Mouse (Mus musculus): ENCODE data around the gene Zbtb20.
A peak's percentile ranks its signal among the peaks of the same experiment; 100 is the strongest.

The Zbtb20 gene

GRCm38 (mm10) chr16:43647641-43648040 lies 772.0 kb downstream of the Zbtb20 start:
- DNase-seq (ENCODE audit: low spot score in 2 of 2): no peak

DNA sequence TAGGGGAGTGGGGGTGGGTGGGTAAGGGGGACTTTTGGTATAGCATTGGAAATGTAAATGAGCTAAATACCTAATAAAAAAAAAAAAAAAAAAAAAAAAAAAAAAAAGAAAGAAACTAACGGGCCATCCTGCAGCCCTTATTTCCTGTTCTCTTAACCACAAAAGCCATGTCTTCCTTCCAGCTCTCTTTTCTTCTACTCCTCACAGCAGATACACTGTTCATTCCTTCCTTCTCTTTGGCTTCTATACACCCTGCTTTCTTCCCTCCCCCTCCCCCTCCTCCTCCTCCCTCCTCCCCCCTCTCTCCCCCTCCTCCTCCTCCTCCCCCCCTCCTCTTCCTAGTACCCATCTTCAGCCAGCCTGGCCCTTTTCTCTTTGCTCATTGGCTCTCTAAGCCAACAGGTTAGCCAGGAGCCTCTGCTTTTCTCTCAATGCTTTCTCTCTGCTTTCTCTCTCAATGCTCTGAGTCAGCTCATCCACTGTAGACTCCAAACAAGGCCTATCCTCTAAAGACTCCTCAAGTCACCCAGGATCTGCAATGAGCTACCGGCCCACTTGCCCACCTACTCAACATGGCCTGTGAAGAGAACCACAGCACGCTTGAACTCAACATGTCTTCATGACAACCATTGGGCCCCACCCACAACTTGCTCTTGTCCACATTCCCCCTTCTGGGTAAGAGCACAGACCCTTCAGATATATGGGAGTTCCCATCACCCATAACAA lies 774.8 kb downstream of the Zbtb20 start:
- DNase-seq (ENCODE audit: low spot score in 2 of 2): no peak

GRCm38 (mm10) chr16:43653288-43653687 lies 777.6 kb downstream of the Zbtb20 start:
- no peak for DNase-seq (ENCODE audit: low spot score in 2 of 2)

DNA sequence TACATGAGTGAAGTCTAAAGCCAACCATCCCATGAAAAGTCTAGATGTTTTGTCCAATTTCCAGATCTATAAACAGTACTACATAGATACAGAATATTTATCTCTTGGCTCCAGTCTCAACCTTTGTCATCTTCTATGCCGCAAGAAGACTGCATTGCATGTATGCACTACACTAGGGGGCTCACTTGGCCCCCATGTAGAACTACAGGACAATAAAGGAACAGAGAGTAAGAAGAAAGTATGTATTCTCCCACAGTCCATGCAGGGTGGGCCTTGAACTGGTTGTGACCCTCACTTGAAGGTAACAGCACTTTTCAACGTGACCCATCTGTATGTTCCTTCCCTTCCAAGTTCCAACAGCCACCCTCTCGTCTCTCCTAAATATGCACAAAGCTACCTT lies 778.6 kb downstream of the Zbtb20 start:
- DNase-seq (ENCODE audit: low spot score in 2 of 2): no peak

DNA sequence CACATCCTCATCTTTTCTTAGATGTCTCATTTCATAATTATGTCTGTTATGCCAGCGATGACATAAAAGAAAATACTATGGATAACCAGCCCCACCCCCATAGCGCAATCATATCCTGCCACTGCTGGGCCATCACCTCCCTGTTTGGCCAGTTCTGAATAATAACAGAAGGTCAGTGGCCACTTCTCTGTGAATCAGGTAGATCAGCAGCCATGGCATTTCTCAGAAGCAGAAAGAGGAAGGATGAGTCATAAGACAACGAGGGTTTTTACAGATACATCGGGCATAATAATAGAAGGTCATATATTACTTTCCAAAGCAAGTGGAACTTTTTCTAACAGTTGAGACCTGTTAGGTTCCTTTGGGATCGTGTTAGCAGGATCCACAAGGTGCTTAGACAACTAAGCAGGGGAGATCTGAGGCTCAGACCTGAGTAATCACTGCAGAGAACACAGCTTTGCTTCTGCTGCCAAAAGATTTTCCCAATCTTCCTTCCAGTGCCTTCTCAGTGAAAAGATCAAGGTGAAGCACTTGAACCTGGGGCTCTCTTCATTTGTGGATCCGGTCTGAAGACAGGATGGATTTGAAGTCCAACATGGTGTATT lies 779.6 kb downstream of the Zbtb20 start:
- no peak for DNase-seq (ENCODE audit: low spot score in 2 of 2)

DNA sequence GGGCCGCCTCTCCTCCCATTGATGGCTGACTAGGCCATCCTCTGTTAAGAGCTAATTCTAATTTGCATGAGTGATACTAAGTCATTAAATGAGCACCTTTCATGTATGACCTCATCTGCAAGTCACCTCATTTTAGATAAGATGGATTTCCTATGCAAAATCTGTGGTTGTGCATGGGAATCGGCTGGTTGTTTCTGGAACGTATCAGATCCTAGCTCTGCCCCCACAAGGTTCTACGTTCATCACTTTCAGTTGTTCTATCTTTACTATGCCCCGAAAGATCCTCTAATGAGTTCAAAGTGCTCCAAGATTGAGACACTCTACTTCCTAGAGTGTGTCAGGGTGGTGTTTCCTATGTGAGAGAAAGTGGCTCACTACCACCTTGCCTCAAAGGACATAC lies 785.9 kb downstream of the Zbtb20 start:
- DNase-seq (ENCODE audit: low spot score in 2 of 2): no peak

DNA sequence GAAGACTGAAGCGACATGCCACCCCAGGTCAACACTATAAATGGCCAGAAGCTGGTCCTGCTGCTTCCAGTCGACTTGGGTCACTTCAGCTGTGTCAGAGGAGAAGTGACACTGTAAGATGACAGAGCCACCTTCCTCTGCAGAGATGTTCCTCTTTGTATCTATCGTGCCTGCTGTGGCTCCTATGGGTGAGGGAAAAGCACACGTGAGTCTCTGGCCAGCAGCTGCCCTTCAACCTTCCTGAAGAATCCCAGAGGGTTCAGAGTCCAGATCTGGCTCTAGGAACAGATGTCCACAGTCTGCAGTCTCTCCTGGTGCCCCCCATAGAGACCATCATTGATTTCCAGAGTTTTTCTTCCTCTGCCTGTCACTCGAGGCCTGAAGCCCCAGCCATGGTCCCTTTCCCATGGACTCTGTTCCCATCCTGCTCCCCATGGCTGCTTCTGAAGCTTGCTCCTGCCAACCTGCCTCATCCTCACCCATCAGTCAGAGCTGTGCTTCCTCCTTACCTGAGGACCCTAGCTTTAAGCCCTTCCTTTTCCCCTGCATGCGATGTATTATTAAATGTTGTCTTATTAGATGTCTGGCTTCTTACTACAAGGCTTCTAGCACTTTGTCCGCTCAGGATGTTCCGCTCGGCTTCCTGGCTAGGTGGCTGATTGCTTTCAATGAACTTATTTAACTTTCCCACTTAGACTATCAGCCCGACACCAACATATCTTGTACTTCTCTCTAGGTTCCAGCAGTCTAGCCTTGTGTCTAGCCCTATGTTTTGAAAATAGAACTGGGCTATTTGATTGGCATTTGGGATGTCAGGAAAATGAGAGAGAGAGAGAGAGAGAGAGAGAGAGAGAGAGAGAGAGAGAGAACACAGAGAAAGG lies 786.7 kb downstream of the Zbtb20 start:
- DNase-seq (ENCODE audit: low spot score in 2 of 2): no peak

- no peak for DNase-seq (ENCODE audit: low spot score in 2 of 2)
These were observed 788.4 kb downstream of the Zbtb20 start, which contains the start of gene Tigit for GRCm38 (mm10) chr16:43663978-43664579. TSS of gene Tigit (minus strand) at chr16:43664146.

DNA sequence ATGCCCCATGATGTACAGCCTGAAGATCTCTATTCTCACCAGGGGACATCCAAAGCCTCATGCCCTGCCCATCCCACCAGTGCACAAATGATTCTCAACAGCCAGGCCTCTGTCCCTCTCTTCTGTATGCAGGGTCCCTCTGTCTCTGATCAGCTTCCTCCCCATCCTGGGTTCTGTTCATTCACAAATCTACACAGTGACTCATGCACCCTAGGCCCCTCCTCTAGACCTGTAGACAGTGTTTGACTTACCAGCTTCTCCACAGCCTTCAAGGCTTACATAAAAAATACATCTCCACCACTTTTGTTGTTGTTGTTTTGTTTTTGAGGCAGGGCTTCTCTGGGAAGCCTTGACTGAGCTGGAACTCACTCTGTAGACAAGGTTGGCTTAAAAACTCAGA lies 789.2 kb downstream of the Zbtb20 start:
- no peak for DNase-seq (ENCODE audit: low spot score in 2 of 2)

- no peak for DNase-seq (ENCODE audit: low spot score in 2 of 2)
These were observed 792.6 kb downstream of the Zbtb20 start for GRCm38 (mm10) chr16:43668294-43668693.

- DNase-seq (ENCODE audit: low spot score in 2 of 2): no peak
These were observed 796.3 kb downstream of the Zbtb20 start for GRCm38 (mm10) chr16:43671972-43672371.

DNA sequence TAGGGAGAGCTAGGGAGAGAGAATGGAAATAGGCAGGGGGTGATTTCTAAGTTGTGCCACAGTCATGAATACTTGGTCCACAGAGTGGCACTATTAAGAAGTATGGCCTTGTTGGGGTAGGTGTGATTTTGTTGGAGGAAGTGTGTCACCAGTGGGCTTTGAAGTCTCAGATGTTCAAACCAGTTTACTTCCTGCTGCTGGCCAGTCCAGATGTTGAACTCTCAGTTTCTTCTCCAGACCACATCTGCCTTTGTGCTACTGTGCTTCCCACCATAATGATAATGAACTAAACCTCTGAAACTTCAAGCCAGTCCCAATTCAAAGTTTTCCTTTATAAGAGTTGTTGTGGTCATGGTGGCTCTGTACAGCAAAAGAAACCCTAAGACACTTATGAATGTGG lies 797.0 kb downstream of the Zbtb20 start:
- no peak for DNase-seq (ENCODE audit: low spot score in 2 of 2)

DNA sequence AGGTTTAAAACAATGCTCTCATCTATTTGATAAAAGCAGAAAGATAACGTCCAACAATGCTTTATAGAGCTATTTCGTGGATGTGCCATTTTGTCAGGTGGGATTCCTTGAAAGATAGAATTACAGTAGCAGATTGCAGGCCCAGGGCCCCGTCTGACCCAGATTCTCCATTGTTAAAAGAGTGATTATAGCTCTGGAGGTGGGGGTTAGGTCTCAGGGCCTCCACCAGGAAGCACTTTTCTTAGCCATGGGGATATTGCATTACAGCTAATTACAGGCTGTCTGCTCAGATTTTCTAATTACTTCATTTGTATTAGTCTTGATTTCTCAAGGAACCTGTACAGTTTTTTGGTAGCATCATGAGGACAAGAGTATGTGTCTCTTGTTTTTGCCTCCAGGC lies 798.7 kb downstream of the Zbtb20 start:
- no peak for DNase-seq (ENCODE audit: low spot score in 2 of 2)

DNA sequence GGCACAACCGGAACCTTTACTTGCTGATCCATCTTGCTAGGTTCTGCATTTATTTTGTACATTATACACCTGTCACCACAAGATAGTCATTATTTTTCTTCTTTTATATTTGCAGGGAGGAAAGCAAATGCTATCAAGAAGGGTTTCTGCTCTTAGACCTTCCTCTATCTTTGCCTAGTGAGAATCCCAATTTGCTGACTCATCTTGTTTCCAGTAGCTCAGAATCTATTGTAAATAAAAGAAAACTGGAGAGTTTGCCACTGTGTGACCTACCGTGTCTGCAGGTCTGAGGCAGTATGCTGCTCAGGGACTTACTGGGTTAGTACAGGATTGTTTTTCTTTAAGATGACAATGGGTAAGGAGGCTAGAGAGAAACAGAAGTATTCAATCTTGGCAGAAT lies 812.3 kb downstream of the Zbtb20 start:
- DNase-seq (ENCODE audit: low spot score in 2 of 2): no peak

DNA sequence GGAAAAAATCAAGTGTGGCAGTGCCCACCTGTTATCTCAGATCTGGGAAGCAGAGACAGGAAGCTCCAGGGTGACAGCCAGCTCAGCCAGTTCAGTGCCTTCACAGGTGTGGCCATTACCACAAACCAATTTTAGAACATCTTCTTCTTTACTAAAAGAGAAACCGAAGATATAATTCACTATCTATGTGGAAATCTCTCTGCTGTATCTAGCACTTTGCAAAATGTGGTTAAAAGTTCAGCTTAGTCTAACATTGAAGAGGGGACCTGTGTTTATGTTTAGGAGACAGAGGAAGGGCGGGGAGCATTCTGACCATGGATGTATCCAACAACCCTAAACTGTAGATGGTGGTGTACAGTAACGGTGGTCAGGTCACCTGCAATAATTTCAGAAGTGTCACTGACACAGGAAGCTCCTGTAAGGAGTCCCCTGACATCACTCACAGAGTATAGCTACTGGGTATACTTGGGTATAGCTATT lies 814.6 kb downstream of the Zbtb20 start:
- DNase-seq (ENCODE audit: low spot score in 2 of 2): no peak

GRCm38 (mm10) chr16:43690912-43691311 lies 815.2 kb downstream of the Zbtb20 start:
- DNase-seq (ENCODE audit: low spot score in 2 of 2): peak in 1 of 2 experiments; percentile 7

GRCm38 (mm10) chr16:43691741-43692140 lies 816.1 kb downstream of the Zbtb20 start:
- DNase-seq (ENCODE audit: low spot score in 2 of 2): no peak
